ENCODE assay signal across 8 mouse cellular contexts in genomic region chr3:131112573-131112955, GRCm38 (mm10). TPM values are rescaled to one million over a fixed set of nuclear protein-coding genes. Genes with fewer than 3 reads are reported as not detected.
A peak's percentile ranks its signal among the peaks of the same experiment; 100 is the strongest.
DNase-seq lines count a peak whose midpoint lies in the region; ATAC-seq and TF ChIP-seq lines count a peak whose summit lies in the region.

No protein-coding gene starts in this region.

- H3K4me2 ChIP-seq in neural tube, embryonic 12.5 days (replicated peaks): peak overlapping the region; percentile 93

- no peaks in the 10 kb centered on the region for H3K36me3 ChIP-seq in kidney, adult 2 months (ENCODE audit: control insufficient read depth, insufficient read depth, low read length)
- no peaks in the 10 kb centered on the region for H3K36me3 ChIP-seq in neural tube, embryonic 12.5 days

- H3K27me3 ChIP-seq in kidney, adult 2 months (replicated peaks; ENCODE audit: control insufficient read depth, insufficient read depth, low read length): peaks cover 20% of the 10 kb centered on the region
- peaks cover 57% of the 10 kb centered on the region for H3K27me3 ChIP-seq in neural tube, embryonic 12.5 days (replicated peaks)

- H3K27ac ChIP-seq in kidney, adult 2 months (ENCODE audit: insufficient read depth, low read depth, low read length): no peak overlapping the region
- H3K27ac ChIP-seq in bone marrow macrophage, adult 2 months (ENCODE audit: insufficient read depth, low read depth, low read length): no peak overlapping the region
- H3K27ac ChIP-seq in neural tube, embryonic 12.5 days: no peak overlapping the region

- H3K4me3 ChIP-seq in kidney, adult 2 months (ENCODE audit: insufficient read depth, low read depth, low read length): peak overlapping the region; percentile 35; the same call in 1 of the 2 replicates
- H3K4me3 ChIP-seq in bone marrow macrophage, adult 2 months (ENCODE audit: insufficient read depth, low read length): peak overlapping the region; percentile 56
- peak overlapping the region; percentile 52 for H3K4me3 ChIP-seq in neural tube, embryonic 12.5 days

- no peaks in the 10 kb centered on the region for H3K9me3 ChIP-seq in neural tube, embryonic 12.5 days

- no peak for TF ChIP-seq POLR2A in kidney, adult 2 months (IDR thresholded peaks at IDR 0.05; ENCODE audit: low read depth, low read length)
- TF ChIP-seq POLR2A in bone marrow macrophage, adult 2 months (IDR thresholded peaks at IDR 0.05; ENCODE audit: borderline replicate concordance, low read depth, low read length): no peak

- ATAC-seq in inflammation-experienced regulatory T-cells, adult 6 months: peak; percentile 11
- no peak for ATAC-seq in neural tube, embryonic 12.5 days (ENCODE audit: low FRiP score, low read depth)

- H3K9ac ChIP-seq in neural tube, embryonic 12.5 days: peak overlapping the region; percentile 61; the same call in 1 of the 2 replicates

- WGBS in kidney, adult 2 months: 3% methylated on average over 7 of the region's 7 CpGs
- under 1% methylated on average over 7 of the region's 7 CpGs for WGBS in neural tube, embryonic 12.5 days

- H3K4me1 ChIP-seq in kidney, adult 2 months (ENCODE audit: control insufficient read depth, insufficient read depth, low read length): no peaks in the 10 kb centered on the region
- H3K4me1 ChIP-seq in bone marrow macrophage, adult 2 months (ENCODE audit: control insufficient read depth, insufficient read depth, low read length): no peaks in the 10 kb centered on the region
- peaks cover 33% of the 10 kb centered on the region for H3K4me1 ChIP-seq in neural tube, embryonic 12.5 days

- no peak for DNase-seq in kidney, adult 2 months
- no peak for DNase-seq in kidney, postnatal 10 days
- no peak for DNase-seq in gastrocnemius, postnatal 25 days
- DNase-seq in layer of hippocampus, adult 11-12 months (ENCODE audit: low spot score): no peak
- DNase-seq in spleen, adult 18-20 months: no peak

- no peak for TF ChIP-seq CTCF in kidney, adult 2 months (conservative IDR thresholded peaks at IDR 0.05; ENCODE audit: insufficient read depth, insufficient read length, low read depth, low read length)
- TF ChIP-seq CTCF in bone marrow macrophage, adult 2 months (IDR thresholded peaks at IDR 0.05; ENCODE audit: low read depth, low read length): no peak

RNA-seq across cellular contexts. Expression of gene Lef1, which starts 2.3 kb away (rescaled TPM):
- polyA plus RNA-seq in kidney, adult 2 months (2012; rRNA removed): 2.3 and 8.4 TPM in 2 replicates
- not detected in 2 replicates for polyA plus RNA-seq in bone marrow macrophage, adult 2 months (2012; ENCODE audit: insufficient read depth, insufficient read length, missing spikeins)
- polyA plus RNA-seq in inflammation-experienced regulatory T-cells, adult 6 months (2017; shearing (Covaris generic)): 100 to 1,000 TPM; 103 to 195 (median 174) TPM
- 15.2 and 16.3 TPM in 2 replicates for polyA plus RNA-seq in neural tube, embryonic 12.5 days (2016; fragmentation: Nextera tagmentation; extraction: Ambion mirVana)
- under 1 TPM; 0.13 to 0.35 TPM for total RNA-seq in gastrocnemius, postnatal 25 days (2021)
